Mouse (Mus musculus): Measurements from ENCODE around the gene Ptprb. TPM values are rescaled to one million over a fixed set of nuclear protein-coding genes. Genes with fewer than 3 reads are reported as not detected.

Ptprb gene
- total RNA-seq, 1 experiment = 0.62 TPM

DNA sequence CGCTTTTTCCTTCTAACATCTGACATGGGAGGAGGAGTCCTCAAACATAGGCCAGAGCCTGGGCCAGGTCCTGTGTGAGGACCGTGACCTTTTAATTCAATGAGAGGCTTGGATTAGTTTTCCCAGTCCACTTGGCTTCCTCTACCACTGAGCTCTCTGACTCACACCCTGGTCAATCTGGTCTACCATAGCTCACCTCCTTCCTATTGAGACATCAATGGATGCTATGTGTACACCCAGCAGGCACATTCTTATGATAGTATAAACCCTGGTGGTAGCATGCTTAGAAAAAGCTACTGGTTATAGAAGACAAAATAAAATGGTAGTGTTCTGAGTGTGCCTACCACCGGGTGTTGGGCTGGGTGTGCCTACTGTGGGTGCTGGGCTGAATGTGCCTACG lies 21.1 kb downstream of the Ptprb start:
- no peak for TF ChIP-seq MAFK (IDR thresholded peaks at IDR 0.05; ENCODE audit: insufficient read depth, low read depth, low read length)
- TF ChIP-seq HCFC1 (IDR thresholded peaks at IDR 0.05; ENCODE audit: borderline replicate concordance, insufficient read depth, low read length) = no peak
- TF ChIP-seq CHD2 (IDR thresholded peaks at IDR 0.05; ENCODE audit: low read depth, low read length) = no peak
- TF ChIP-seq ZNF384 (IDR thresholded peaks at IDR 0.05; ENCODE audit: low read depth, low read length) = no peak
- no peak for TF ChIP-seq ZC3H11A (IDR thresholded peaks at IDR 0.05; ENCODE audit: borderline replicate concordance, low read depth, low read length)
- no peak overlapping the region for H3K27ac ChIP-seq (ENCODE audit: insufficient read depth, low read depth, low read length, poor library complexity, severe bottlenecking)
- no peak overlapping the region for H3K9ac ChIP-seq (ENCODE audit: insufficient read depth, low read depth, low read length, poor library complexity, severe bottlenecking)
- DNase-seq (ENCODE audit: low read depth, low spot score) = no peak
- in situ Hi-C loops (cut with MboI; ENCODE audit: low sequenced_read_pairs in 2 of 2, unreplicated experiment in 2 of 2) = no loop called here
- no peak overlapping the region for H3K4me3 ChIP-seq (ENCODE audit: insufficient read depth in 1 of 2, low read depth in 1 of 2, low read length in 2 of 2, poor library complexity in 1 of 2, severe bottlenecking in 1 of 2)
- no peaks in the 10 kb centered on the region for H3K4me1 ChIP-seq (ENCODE audit: control insufficient read depth in 2 of 2, insufficient read depth in 2 of 2, low read length in 2 of 2, poor library complexity in 1 of 2)
- H3K36me3 ChIP-seq (ENCODE audit: control insufficient read depth, insufficient read depth, low read length, poor library complexity, severe bottlenecking) = no peaks in the 10 kb centered on the region
- H3K9me3 ChIP-seq (ENCODE audit: control insufficient read depth, insufficient read depth, low read depth, low read length) = no peaks in the 10 kb centered on the region

DNA sequence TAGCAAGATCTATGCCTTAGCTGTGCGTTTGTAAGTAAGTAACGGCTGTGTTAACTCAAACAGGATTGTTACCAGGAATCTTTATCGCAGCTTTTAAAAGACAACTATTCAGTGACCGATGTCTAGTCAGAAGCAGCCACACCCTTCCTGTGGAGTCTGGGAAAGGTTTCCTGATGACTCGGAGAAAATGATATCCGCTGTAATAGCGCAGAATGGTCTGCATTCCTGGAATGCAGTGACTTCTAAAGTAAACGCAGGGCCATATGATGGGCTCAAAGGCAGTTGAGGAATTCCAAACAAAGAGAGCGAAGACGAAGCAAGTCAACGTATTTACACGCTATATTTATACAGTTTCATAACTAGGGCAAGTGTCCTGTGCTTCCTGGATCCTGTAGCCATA lies 22.5 kb downstream of the Ptprb start:
- DNase-seq (ENCODE audit: low read depth, low spot score) = no peak
- Histone ChIP-seq H3K9ac (ENCODE audit: insufficient read depth, low read depth, low read length, poor library complexity, severe bottlenecking) (no peak overlapping the region), H3K4me3 (ENCODE audit: insufficient read depth in 1 of 2, low read depth in 1 of 2, low read length in 2 of 2, poor library complexity in 1 of 2, severe bottlenecking in 1 of 2) (no peak overlapping the region), H3K9me3 (ENCODE audit: control insufficient read depth, insufficient read depth, low read depth, low read length) (no peaks in the 10 kb centered on the region), H3K36me3 (ENCODE audit: control insufficient read depth, insufficient read depth, low read length, poor library complexity, severe bottlenecking) (no peaks in the 10 kb centered on the region), H3K27ac (ENCODE audit: insufficient read depth, low read depth, low read length, poor library complexity, severe bottlenecking) (no peak overlapping the region), H3K4me1 (ENCODE audit: control insufficient read depth in 2 of 2, insufficient read depth in 2 of 2, low read length in 2 of 2, poor library complexity in 1 of 2) (no peaks in the 10 kb centered on the region)
- TF ChIP-seq ZC3H11A (IDR thresholded peaks at IDR 0.05; ENCODE audit: borderline replicate concordance, low read depth, low read length) (no peak), CHD2 (IDR thresholded peaks at IDR 0.05; ENCODE audit: low read depth, low read length) (no peak), ZNF384 (IDR thresholded peaks at IDR 0.05; ENCODE audit: low read depth, low read length) (no peak), HCFC1 (IDR thresholded peaks at IDR 0.05; ENCODE audit: borderline replicate concordance, insufficient read depth, low read length) (no peak), MAFK (IDR thresholded peaks at IDR 0.05; ENCODE audit: insufficient read depth, low read depth, low read length) (peak; percentile 39; the same call in 1 of the 2 replicates)
- in situ Hi-C loops (cut with MboI; ENCODE audit: low sequenced_read_pairs in 2 of 2, unreplicated experiment in 2 of 2) = no loop called here

DNA sequence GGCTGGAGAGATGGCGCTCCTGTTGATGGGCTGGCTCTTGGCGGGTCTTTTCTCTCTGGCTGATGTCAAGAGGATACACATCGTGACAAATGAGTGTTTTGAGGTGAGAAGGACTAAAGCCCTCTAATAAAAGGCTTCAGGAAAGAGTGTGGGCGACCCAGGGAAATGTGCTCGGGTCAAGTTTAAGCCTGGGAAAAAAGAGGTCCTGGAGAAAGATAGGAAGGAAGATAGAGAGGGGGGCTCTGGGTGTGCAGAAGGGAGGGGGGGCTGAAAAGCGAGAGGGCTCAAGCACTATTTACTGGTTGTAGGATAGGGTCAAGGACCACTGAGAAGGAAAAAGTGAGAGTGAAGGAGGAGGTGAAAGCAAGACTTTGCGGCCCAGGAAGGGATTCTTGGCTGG lies 25.5 kb downstream of the Ptprb start:
- TF ChIP-seq ZC3H11A (IDR thresholded peaks at IDR 0.05; ENCODE audit: borderline replicate concordance, low read depth, low read length) (no peak), MAFK (IDR thresholded peaks at IDR 0.05; ENCODE audit: insufficient read depth, low read depth, low read length) (no peak), CHD2 (IDR thresholded peaks at IDR 0.05; ENCODE audit: low read depth, low read length) (no peak), HCFC1 (IDR thresholded peaks at IDR 0.05; ENCODE audit: borderline replicate concordance, insufficient read depth, low read length) (no peak)
- H3K36me3 ChIP-seq (ENCODE audit: control insufficient read depth, insufficient read depth, low read length, poor library complexity, severe bottlenecking) = no peaks in the 10 kb centered on the region
- no peak overlapping the region for H3K27ac ChIP-seq (ENCODE audit: insufficient read depth, low read depth, low read length, poor library complexity, severe bottlenecking)
- H3K4me1 ChIP-seq (ENCODE audit: control insufficient read depth in 2 of 2, insufficient read depth in 2 of 2, low read length in 2 of 2, poor library complexity in 1 of 2) = no peaks in the 10 kb centered on the region
- peak overlapping the region in 1 of 2 experiments; percentile 63; a peak in 2 of 4 replicates for H3K4me3 ChIP-seq (ENCODE audit: insufficient read depth in 1 of 2, low read depth in 1 of 2, low read length in 2 of 2, poor library complexity in 1 of 2, severe bottlenecking in 1 of 2)
- H3K9ac ChIP-seq (ENCODE audit: insufficient read depth, low read depth, low read length, poor library complexity, severe bottlenecking) = no peak overlapping the region
- in situ Hi-C loops (cut with MboI; ENCODE audit: low sequenced_read_pairs in 2 of 2, unreplicated experiment in 2 of 2) = no loop called here
- no peak for DNase-seq (ENCODE audit: low read depth, low spot score)
- no peaks in the 10 kb centered on the region for H3K9me3 ChIP-seq (ENCODE audit: control insufficient read depth, insufficient read depth, low read depth, low read length)

DNA sequence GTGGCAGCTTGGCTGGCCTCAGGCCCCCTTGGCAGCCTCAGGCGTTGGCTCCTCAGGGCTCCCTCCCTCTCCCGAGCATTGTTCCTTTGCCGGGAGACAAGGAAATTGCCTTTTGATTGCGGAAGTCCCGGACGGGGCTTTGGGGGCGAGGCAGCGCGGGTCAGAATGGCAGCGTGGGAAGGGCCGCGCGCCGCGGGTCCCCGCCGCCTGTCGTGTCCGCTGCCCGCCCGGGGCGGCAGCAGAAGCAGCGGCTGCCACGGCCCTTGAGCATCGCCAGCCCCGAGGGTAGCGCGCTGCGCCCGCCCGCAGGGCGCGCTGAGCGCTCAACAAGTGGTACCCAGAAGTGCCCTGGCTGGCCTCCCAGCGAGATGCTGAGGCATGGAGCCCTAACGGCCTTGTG lies 25.9 kb downstream of the Ptprb start:
- Histone ChIP-seq H3K9ac (ENCODE audit: insufficient read depth, low read depth, low read length, poor library complexity, severe bottlenecking) (no peak overlapping the region), H3K4me3 (ENCODE audit: insufficient read depth in 1 of 2, low read depth in 1 of 2, low read length in 2 of 2, poor library complexity in 1 of 2, severe bottlenecking in 1 of 2) (peak overlapping the region; percentile 56 to 63; a peak in 3 of 4 replicates), H3K4me1 (ENCODE audit: control insufficient read depth in 2 of 2, insufficient read depth in 2 of 2, low read length in 2 of 2, poor library complexity in 1 of 2) (no peaks in the 10 kb centered on the region), H3K27ac (ENCODE audit: insufficient read depth, low read depth, low read length, poor library complexity, severe bottlenecking) (no peak overlapping the region), H3K36me3 (ENCODE audit: control insufficient read depth, insufficient read depth, low read length, poor library complexity, severe bottlenecking) (no peaks in the 10 kb centered on the region), H3K9me3 (ENCODE audit: control insufficient read depth, insufficient read depth, low read depth, low read length) (no peaks in the 10 kb centered on the region)
- in situ Hi-C loops (cut with MboI; ENCODE audit: low sequenced_read_pairs in 2 of 2, unreplicated experiment in 2 of 2) = no loop called here
- TF ChIP-seq CHD2 (IDR thresholded peaks at IDR 0.05; ENCODE audit: low read depth, low read length) (no peak), HCFC1 (IDR thresholded peaks at IDR 0.05; ENCODE audit: borderline replicate concordance, insufficient read depth, low read length) (no peak), ZNF384 (IDR thresholded peaks at IDR 0.05; ENCODE audit: low read depth, low read length) (no peak), ZC3H11A (IDR thresholded peaks at IDR 0.05; ENCODE audit: borderline replicate concordance, low read depth, low read length) (no peak), MAFK (IDR thresholded peaks at IDR 0.05; ENCODE audit: insufficient read depth, low read depth, low read length) (no peak)
- DNase-seq (ENCODE audit: low read depth, low spot score) = no peak

DNA sequence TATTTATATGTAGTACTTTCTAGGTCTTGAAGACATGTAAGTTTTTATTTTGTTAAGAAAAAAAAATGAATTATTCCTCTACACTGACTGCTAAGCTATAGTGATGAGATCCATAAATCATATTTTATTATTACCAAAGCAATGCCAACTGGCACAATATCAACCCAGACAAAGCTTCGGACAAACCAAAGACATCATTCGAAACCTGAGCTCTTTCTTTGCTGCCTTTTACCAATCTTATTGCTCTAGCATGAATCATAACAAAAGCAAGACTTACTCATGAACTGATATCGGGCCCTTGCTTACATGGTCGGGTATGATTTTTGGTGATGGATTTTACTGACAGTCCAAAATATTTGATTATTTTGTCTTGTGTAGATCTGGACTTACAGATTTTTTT lies 29.0 kb downstream of the Ptprb start:
- H3K4me3 ChIP-seq (ENCODE audit: insufficient read depth in 1 of 2, low read depth in 1 of 2, low read length in 2 of 2, poor library complexity in 1 of 2, severe bottlenecking in 1 of 2) = no peak overlapping the region
- in situ Hi-C loops (cut with MboI; ENCODE audit: low sequenced_read_pairs in 2 of 2, unreplicated experiment in 2 of 2) = no loop called here
- H3K9me3 ChIP-seq (ENCODE audit: control insufficient read depth, insufficient read depth, low read depth, low read length) = no peaks in the 10 kb centered on the region
- no peak overlapping the region for H3K9ac ChIP-seq (ENCODE audit: insufficient read depth, low read depth, low read length, poor library complexity, severe bottlenecking)
- no peaks in the 10 kb centered on the region for H3K36me3 ChIP-seq (ENCODE audit: control insufficient read depth, insufficient read depth, low read length, poor library complexity, severe bottlenecking)
- no peaks in the 10 kb centered on the region for H3K4me1 ChIP-seq (ENCODE audit: control insufficient read depth in 2 of 2, insufficient read depth in 2 of 2, low read length in 2 of 2, poor library complexity in 1 of 2)
- TF ChIP-seq ZC3H11A (IDR thresholded peaks at IDR 0.05; ENCODE audit: borderline replicate concordance, low read depth, low read length) = no peak
- no peak for TF ChIP-seq CHD2 (IDR thresholded peaks at IDR 0.05; ENCODE audit: low read depth, low read length)
- TF ChIP-seq ZNF384 (IDR thresholded peaks at IDR 0.05; ENCODE audit: low read depth, low read length) = no peak
- no peak for TF ChIP-seq HCFC1 (IDR thresholded peaks at IDR 0.05; ENCODE audit: borderline replicate concordance, insufficient read depth, low read length)
- TF ChIP-seq MAFK (IDR thresholded peaks at IDR 0.05; ENCODE audit: insufficient read depth, low read depth, low read length) = no peak
- no peak for DNase-seq (ENCODE audit: low read depth, low spot score)
- H3K27ac ChIP-seq (ENCODE audit: insufficient read depth, low read depth, low read length, poor library complexity, severe bottlenecking) = no peak overlapping the region
